Mouse (Mus musculus) lung, embryonic 15.5 days (tissue): ENCODE results near the gene Polr3h. TPM values are rescaled to one million over a fixed set of nuclear protein-coding genes. Genes with fewer than 3 reads are reported as not detected.
"Not testable (repeated sequence)": the region's sequence is repeated elsewhere in the genome, so short reads cannot be mapped to it uniquely, and the experiment has no call there.

Source experiments
- ATAC-seq: fragments of 200-750 bp; cut with Nextera tagmentation; 2 replicates; pipeline ENCODE4 v1.8.0; 2017; ENCODE audit warnings: moderate number of reproducible peaks, borderline replicate concordance; ENCODE audit not compliant: low FRiP score, low TSS enrichment; ENCODE audit errors: extremely low read depth
- H3K27ac ChIP-seq: fragments of 300-500 bp; sonication (generic); 2 replicates; pipeline ENCODE4 v1.5.1; 2015; ENCODE audit warnings: moderate library complexity, mild to moderate bottlenecking, inconsistent platforms
- H3K27me3 ChIP-seq: fragments of 300-500 bp; sonication (generic); 2 replicates; pipeline ENCODE4 v1.6.1; 2015; ENCODE audit warnings: inconsistent platforms
- H3K36me3 ChIP-seq: fragments of 300-500 bp; sonication (generic); 2 replicates; pipeline ENCODE4 v1.6.1; 2015; ENCODE audit warnings: inconsistent platforms
- H3K4me1 ChIP-seq: fragments of 300-500 bp; sonication (generic); 2 replicates; pipeline ENCODE4 v1.6.1; 2015; ENCODE audit warnings: inconsistent platforms
- H3K4me2 ChIP-seq: fragments of 300-500 bp; sonication (generic); 2 replicates; pipeline ENCODE4 v1.6.1; 2015; ENCODE audit warnings: inconsistent platforms, mild to moderate bottlenecking, moderate library complexity
- H3K4me3 ChIP-seq: fragments of 300-500 bp; sonication (generic); 2 replicates; pipeline ENCODE4 v1.5.1; 2015; ENCODE audit warnings: mild to moderate bottlenecking, inconsistent platforms
- H3K9ac ChIP-seq: fragments of 300-500 bp; sonication (generic); 2 replicates; pipeline ENCODE4 v1.6.1; 2015; ENCODE audit warnings: inconsistent platforms
- H3K9me3 ChIP-seq: fragments of 300-500 bp; sonication (generic); 2 replicates; pipeline ENCODE4 v1.6.1; 2016; ENCODE audit warnings: inconsistent platforms
- WGBS: fragments of 180-500 bp; shearing (Covaris S2); methylation state at CpG from one replicate; pipeline ENCODE4 v1.1.7; 2015; 5-methylcytosine and 5-hydroxymethylcytosine counted together
- polyA plus RNA-seq: library from polyadenylated mRNA; unstranded; fragments of >200 nt; fragmentation: Nextera tagmentation; extraction: Ambion mirVana; gene quantifications from 2 replicates; pipeline ENCODE4 v1.2.1, GENCODE M21; 2015

The Polr3h gene
- polyA plus RNA-seq, 1 experiment from 2014 or later = 80.1 TPM

DNA sequence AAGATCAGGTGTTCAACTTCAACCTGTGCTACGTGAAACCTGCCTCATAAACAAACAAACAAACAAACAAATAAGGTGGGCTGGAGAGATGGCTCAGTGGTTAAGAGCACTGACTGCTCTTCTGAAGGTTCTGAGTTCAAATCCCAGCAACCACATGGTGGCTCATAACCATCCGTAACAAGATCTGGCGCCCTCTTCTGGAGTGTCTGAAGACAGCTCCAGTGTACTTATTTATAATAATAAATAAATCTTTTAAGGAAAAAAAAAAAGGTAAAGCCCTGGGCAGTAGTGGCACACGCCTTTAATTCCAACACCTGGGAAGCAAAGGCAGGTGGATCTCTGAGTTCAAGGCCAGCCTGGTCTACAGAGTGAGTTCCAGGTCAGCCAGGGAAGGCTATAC, 17.3 kb downstream of the Polr3h start:
- H3K4me1 ChIP-seq, H3K9me3 ChIP-seq, H3K27ac ChIP-seq, ATAC-seq, H3K4me2 ChIP-seq, H3K4me3 ChIP-seq, H3K27me3 ChIP-seq, H3K9ac ChIP-seq: not testable (repeated sequence)
- WGBS = 88% methylated on average over 4 of the region's 4 CpGs
- H3K36me3 ChIP-seq = peaks cover 86% of the 10 kb centered on the region

DNA sequence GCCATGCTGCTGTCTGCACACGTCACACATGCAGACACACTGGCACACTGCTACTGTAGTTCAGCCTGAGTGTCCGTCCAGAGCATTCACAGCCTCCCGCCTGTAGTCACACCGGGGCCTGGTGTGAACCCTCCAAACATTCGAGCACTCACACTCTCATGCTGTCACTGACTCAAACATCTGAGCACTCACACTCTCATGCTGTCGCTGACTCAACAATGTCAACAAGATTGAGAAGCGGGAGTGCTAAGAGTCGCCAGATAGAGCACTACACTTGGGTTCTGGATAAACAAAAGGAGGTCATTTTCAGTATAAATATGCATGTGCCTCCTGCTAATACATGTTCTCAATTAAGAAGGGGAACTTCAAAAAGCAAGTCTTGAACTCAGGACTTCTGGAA, 18.1 kb downstream of the Polr3h start:
- H3K36me3 ChIP-seq = peaks cover 85% of the 10 kb centered on the region
- H3K9ac ChIP-seq = no peak overlapping the region
- H3K27me3 ChIP-seq = no peaks in the 10 kb centered on the region
- H3K27ac ChIP-seq = no peak overlapping the region
- H3K4me3 ChIP-seq = no peak overlapping the region
- no peak overlapping the region for H3K4me2 ChIP-seq
- WGBS = 71% methylated on average over 8 of the region's 8 CpGs
- no peak for ATAC-seq
- H3K9me3 ChIP-seq = no peaks in the 10 kb centered on the region
- H3K4me1 ChIP-seq = no peaks in the 10 kb centered on the region

DNA sequence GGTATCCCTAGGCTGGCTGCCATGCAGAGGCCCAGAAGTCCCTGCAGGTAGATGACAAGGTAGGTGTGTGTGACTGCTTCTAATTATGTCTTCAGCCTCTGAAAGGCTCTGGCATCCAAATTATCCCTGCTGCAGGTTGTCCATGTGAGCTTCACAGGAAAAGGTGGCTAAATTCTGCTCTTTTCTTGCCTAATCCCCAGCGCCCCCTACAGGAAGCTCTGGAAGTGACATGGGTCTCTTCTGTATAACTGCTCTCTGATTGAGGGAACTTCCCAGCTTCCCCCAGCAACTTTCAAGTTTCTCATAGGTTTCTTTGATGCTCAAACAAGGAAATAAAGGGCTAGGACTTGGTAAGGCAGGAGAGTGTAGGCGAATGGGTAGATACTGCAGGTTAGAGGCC, 21.1 kb downstream of the Polr3h start:
- Histone ChIP-seq H3K4me1 (no peaks in the 10 kb centered on the region), H3K9ac (no peak overlapping the region), H3K9me3 (no peaks in the 10 kb centered on the region), H3K27me3 (no peaks in the 10 kb centered on the region), H3K4me3 (no peak overlapping the region), H3K36me3 (peaks cover 77% of the 10 kb centered on the region), H3K4me2 (no peak overlapping the region), H3K27ac (no peak overlapping the region)
- 37% methylated on average over 2 of the region's 2 CpGs for WGBS
- no peak for ATAC-seq

DNA sequence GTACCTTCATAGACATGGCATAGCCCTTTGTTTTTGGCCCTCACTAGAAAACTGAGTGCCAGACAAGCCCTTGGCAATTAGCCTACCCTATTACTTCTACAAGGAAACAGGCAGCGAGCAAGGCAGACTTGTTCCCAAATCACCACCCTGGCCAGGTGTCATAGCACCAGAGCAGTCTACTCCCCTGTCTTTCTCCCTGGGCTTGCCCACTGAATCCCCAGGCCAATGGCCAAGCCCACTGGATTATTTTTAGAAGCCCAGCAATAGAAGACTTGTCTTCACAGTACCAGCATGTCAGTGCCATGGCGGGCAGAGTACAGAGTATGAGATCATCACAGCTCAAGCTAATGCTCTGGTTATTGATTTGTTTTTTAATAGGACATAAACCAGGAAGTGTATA, 27.3 kb downstream of the Polr3h start:
- H3K4me3 ChIP-seq = no peak overlapping the region
- no peaks in the 10 kb centered on the region for H3K9me3 ChIP-seq
- H3K27ac ChIP-seq = no peak overlapping the region
- H3K36me3 ChIP-seq = peaks cover 57% of the 10 kb centered on the region
- no peak overlapping the region for H3K4me2 ChIP-seq
- H3K9ac ChIP-seq = no peak overlapping the region
- H3K4me1 ChIP-seq = no peaks in the 10 kb centered on the region
- H3K27me3 ChIP-seq = no peaks in the 10 kb centered on the region
- 80% methylated on average over 2 of the region's 2 CpGs for WGBS
- no peak for ATAC-seq

DNA sequence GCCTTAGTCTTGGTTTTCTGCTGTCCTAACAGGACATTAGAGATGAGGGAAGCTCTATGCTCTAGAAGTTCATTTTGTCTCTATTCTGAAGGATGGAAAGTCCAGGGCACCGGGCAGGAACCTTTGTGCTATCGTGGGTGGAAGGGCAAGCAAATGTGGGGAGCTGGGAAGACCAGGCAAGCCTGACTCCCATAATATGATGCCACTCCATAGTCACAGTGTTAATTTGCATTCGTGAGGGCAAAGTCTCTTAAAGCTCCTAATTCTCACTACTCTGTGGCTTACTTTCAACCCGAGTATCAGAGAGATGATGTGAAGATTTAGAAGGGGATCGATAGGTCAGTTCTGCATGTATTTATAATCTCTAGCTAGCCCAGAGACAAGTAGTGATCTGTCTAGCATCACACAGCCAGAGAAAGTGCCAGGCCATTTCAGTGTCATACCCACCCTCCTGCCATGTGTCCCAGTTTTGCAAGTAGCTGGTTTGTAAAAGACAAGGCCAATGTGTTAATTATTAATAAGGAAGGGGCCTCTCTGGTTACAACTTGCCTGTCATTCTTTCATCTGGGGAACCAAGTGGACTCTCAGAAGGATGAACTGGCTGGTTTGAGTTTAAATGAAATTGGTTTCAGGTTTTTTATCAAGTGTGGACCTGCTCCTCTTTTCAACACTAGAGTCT, 28.3 kb downstream of the Polr3h start:
- no peak overlapping the region for H3K4me2 ChIP-seq
- no peak for ATAC-seq
- WGBS = 83% methylated on average over 5 of the region's 5 CpGs
- peaks cover 56% of the 10 kb centered on the region for H3K36me3 ChIP-seq
- H3K4me3 ChIP-seq = no peak overlapping the region
- no peaks in the 10 kb centered on the region for H3K4me1 ChIP-seq
- no peak overlapping the region for H3K27ac ChIP-seq
- no peaks in the 10 kb centered on the region for H3K27me3 ChIP-seq
- H3K9me3 ChIP-seq = no peaks in the 10 kb centered on the region
- no peak overlapping the region for H3K9ac ChIP-seq

DNA sequence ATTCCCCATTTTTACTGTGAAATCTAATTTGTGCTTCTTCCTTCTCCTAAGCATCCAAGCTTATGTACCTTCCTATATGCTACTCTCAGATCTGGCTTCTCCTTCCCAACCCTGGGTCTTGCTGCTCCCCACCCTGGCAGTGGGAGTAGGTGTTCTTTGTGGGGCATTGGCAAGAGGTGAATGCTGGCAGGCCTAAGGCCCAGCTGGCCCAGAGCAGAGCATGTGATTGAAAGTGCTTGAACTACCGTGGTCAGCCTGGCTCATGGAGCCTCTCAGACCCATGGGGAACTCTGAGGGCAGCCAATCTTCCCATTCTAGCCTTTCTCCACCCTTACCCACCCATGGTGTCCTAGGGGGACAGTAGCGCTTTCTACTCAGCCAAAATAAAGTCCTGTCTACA, 29.6 kb downstream of the Polr3h start:
- no peak for ATAC-seq
- H3K27me3 ChIP-seq = no peaks in the 10 kb centered on the region
- no peaks in the 10 kb centered on the region for H3K4me1 ChIP-seq
- no peak overlapping the region for H3K27ac ChIP-seq
- H3K4me3 ChIP-seq = no peak overlapping the region
- H3K4me2 ChIP-seq = no peak overlapping the region
- H3K36me3 ChIP-seq = peaks cover 60% of the 10 kb centered on the region
- WGBS = 92% methylated on average over 2 of the region's 2 CpGs
- no peak overlapping the region for H3K9ac ChIP-seq
- H3K9me3 ChIP-seq = no peaks in the 10 kb centered on the region

DNA sequence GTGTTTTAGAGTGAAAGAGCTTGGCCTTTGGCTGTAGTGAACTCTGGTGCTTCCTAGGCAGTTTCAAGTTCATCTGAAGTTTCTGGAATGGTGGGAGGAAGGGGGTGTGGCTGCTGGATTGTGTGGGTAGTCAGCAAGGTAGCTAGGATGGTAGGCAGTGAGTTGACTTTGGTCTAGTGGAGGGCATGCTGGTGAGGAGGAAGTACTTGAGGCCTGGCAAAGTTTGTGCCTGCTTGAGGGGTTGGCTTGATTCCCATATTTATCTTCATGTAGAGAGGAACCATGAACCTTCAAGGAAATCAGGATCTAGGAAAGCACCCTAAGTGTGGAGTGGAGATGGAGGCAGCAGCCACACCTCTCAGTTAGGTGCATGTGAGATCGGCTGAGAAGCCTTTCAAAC, 32.0 kb downstream of the Polr3h start:
- H3K27me3 ChIP-seq = no peaks in the 10 kb centered on the region
- H3K9me3 ChIP-seq = no peaks in the 10 kb centered on the region
- WGBS = 73% methylated on average over 1 of the region's 1 CpGs
- H3K9ac ChIP-seq = no peak overlapping the region
- no peaks in the 10 kb centered on the region for H3K4me1 ChIP-seq
- 0 out of 2 replicates have a peak overlapping the region, but pooled peaks have one; percentile 4 for H3K27ac ChIP-seq
- no peak overlapping the region for H3K4me2 ChIP-seq
- H3K36me3 ChIP-seq = peaks cover 57% of the 10 kb centered on the region
- H3K4me3 ChIP-seq = no peak overlapping the region
- ATAC-seq = peak; percentile 52

DNA sequence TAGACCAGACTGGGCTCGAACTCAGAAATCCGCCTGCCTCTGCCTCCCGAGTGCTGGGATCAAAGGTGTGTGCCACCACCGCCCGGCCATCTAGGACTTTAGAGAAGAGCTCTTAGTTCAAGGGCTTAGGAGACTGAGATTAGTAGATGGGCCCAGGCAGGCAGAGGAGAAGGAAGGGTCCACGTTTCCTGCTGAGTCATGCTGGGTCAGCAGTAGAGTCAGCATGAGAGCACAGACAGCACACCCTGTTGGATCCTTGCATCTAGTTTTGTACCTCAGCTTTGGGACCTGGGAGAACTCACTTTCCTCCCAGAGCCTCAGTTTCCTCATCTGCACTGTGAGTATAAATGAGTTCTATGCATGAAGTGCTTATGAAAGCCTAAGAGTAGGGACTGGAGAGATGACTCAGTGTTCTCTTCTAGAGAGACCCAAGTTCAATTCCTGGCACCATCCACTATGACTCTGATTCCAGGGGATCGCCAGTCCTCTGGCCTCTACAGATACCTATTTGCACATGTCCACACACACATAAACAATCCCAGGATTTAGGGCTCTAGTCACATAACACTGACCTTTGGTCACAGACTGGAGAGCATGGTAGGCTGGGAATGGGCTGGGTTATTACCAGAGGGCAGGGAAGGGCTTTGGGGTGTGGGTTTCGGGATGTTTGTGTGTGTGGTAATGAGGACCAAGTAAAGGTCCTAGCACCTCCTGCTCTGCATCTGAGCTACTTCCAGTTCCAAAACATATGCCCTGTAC, 34.0 kb downstream of the Polr3h start:
- Histone ChIP-seq H3K36me3 (peaks cover 54% of the 10 kb centered on the region), H3K4me3 (no peak overlapping the region), H3K27ac (no peak overlapping the region), H3K9me3 (no peaks in the 10 kb centered on the region), H3K9ac (no peak overlapping the region), H3K4me1 (no peaks in the 10 kb centered on the region), H3K4me2 (no peak overlapping the region), H3K27me3 (no peaks in the 10 kb centered on the region)
- ATAC-seq = no peak
- 86% methylated on average over 8 of the region's 8 CpGs for WGBS

DNA sequence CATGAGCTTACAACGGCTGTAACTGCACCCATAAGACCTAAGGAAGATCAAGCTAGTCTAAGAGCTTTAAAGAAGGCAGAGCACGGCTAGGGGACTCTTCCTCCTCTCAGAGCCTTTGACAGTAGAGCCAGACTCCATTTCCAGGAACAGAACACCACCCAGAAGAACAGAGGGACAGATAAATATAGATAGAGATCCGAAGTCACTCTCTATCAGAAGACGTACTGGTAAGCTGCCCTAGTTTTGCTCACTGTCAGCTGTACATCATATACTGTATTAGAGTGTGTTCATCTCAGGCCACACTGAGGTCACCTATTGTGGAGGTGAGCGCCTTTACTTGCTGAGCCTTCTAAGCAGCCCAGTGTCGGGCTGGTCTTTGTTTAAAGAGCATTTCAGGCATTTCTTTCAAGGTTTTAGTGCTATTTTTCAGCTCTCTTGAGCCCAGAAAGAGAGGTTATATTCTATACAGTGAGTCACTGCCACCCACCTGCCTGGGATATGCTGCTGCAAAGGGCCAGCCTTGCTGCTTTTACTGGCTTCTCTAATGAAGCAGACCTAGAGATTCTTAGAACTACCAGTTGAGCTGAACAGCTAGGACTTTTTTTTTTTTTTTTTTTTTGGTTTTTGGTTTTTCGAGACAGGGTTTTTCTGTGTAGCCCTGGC, 34.8 kb downstream of the Polr3h start:
- ATAC-seq = no peak
- Histone ChIP-seq H3K4me1 (no peaks in the 10 kb centered on the region), H3K4me2 (no peak overlapping the region), H3K27me3 (no peaks in the 10 kb centered on the region), H3K27ac (no peak overlapping the region), H3K4me3 (no peak overlapping the region), H3K36me3 (peaks cover 49% of the 10 kb centered on the region), H3K9me3 (no peaks in the 10 kb centered on the region), H3K9ac (no peak overlapping the region)
- 84% methylated on average over 7 of the region's 7 CpGs for WGBS

DNA sequence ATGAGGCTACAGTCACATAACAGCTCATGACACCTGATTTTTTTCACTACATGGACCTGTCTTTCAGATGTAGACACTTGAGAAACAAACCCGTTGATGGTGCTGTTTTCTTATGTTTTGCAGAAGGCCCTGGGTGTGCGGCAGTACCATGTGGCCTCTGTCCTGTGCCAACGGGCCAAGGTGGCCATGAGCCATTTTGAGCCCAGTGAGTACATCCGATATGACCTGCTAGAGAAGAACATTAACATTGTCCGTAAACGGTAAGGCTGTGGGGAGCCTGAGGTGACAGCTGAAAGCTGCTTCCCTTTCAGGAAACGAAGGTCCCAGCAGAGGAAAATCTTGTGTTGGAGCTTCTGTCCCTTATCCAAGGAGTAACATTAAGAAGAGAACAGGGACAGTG, 36.9 kb downstream of the Polr3h start:
- H3K4me1 ChIP-seq = no peaks in the 10 kb centered on the region
- 85% methylated on average over 7 of the region's 7 CpGs for WGBS
- no peak overlapping the region for H3K4me2 ChIP-seq
- H3K9ac ChIP-seq = no peak overlapping the region
- peaks cover 34% of the 10 kb centered on the region for H3K36me3 ChIP-seq
- no peak overlapping the region for H3K27ac ChIP-seq
- no peaks in the 10 kb centered on the region for H3K9me3 ChIP-seq
- H3K27me3 ChIP-seq = no peaks in the 10 kb centered on the region
- no peak overlapping the region for H3K4me3 ChIP-seq
- ATAC-seq = no peak

DNA sequence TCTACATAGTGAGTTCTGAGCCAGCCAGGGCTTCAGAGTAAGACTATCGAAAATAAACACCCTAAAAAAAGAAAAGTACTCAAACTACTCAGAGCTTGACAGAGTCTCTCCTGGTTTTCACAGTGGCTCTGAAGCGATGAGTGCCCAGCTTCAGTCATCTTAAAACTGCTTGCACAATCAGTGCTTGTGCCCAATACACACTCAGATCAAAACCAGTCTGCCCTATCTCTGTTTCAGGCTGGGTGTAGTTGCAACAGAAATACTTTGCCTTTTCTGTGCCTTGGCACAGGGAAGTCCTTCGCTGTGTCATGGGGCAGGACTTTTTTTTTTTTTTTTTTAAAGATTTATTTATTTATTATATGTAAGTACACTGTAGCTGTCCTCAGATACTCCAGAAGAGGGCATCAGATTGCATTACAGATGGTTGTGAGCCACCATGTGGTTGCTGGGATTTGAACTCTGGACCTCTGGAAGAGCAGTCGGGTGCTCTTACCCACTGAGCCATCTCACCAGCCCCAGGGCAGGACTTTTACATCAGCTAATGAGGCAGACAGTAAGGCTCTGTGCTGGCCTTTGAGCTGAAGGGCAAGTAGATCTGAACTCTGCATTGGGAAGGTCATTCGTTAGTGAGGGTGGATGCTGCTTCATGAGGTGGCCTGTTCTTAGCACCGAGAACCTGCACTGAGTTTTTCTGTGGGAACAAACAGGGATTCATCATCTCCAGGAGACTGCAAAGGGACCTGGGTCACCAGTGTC, 39.1 kb downstream of the Polr3h start:
- no peak overlapping the region for H3K4me3 ChIP-seq
- H3K27ac ChIP-seq = no peak overlapping the region
- H3K36me3 ChIP-seq = peaks cover 22% of the 10 kb centered on the region
- H3K4me2 ChIP-seq = no peak overlapping the region
- H3K27me3 ChIP-seq = no peaks in the 10 kb centered on the region
- H3K4me1 ChIP-seq = no peaks in the 10 kb centered on the region
- H3K9me3 ChIP-seq = no peaks in the 10 kb centered on the region
- WGBS = 94% methylated on average over 6 of the region's 6 CpGs
- ATAC-seq = no peak
- H3K9ac ChIP-seq = no peak overlapping the region
